Mouse (Mus musculus): ENCODE measurements around the gene Fam131b. TPM values are rescaled to one million over a fixed set of nuclear protein-coding genes. Genes with fewer than 3 reads are reported as not detected.

Fam131b gene
- polyA plus RNA-seq (2014; fragmentation: Nextera tagmentation; extraction: Ambion mirVana) = 6.9 and 7.1 TPM in 2 replicates

DNA sequence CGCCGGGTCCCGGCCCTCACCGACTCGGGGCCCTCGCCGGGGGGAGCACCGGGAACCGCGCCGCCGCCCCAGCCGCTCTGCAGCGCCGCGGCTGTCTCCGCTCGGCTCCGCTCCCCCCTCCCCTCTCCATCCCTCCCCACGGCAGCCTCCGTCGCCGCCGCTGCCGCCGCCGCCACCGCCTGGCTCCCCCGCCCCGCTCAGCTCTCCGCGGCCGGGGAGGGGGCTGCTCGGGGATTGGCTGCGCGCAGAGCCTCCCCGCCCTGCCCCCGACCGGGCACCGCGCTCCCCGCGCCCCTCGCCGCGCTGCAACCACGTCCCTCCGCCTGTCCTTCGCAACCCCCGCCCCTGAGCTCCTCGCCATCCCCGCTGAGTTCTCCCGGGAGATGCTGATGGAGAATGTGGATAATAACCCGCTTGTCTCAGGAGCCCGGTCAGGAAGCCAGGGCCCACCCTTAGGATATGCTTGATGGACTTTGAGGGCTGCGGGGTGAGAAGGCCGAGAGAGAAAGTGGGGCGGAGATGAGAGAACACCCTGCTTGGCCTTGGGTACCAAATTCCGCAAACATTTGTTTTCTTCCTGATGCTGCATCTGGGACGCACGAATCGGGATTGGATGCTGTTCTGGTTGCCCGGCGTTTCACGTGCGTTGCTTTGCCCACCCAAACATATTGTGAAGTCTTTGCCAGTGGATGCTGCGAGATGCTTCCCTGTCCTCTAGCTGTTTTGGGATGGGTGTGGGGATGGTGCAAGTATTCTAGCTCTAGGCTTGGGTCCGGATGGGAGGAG lies at the start of gene Fam131b:
Gene Fam131b, minus strand, starts transcription at position 162 of the 786 bp plus-strand sequence.
- peak within 1 kb of the TSS; percentile 84 for H3K27ac ChIP-seq (ENCODE audit: low read depth, low read length)
- H3K4me3 ChIP-seq (ENCODE audit: low read depth, low read length) = peak within 1 kb of the TSS; percentile 40
- ATAC-seq (ENCODE audit: low read depth) = peak; percentile 91
- H3K27me3 ChIP-seq (ENCODE audit: control insufficient read depth, insufficient read depth, low read length) = no peaks in the 10 kb centered on the region
- H3K9me3 ChIP-seq (ENCODE audit: control insufficient read depth, low read length) = no peaks in the 10 kb centered on the region
- H3K36me3 ChIP-seq (ENCODE audit: control insufficient read depth, insufficient read depth, low read length) = 0 out of 2 replicates have a peak, but pooled peaks cover 6% of the 10 kb centered on the region
- H3K9ac ChIP-seq (replicated peaks; ENCODE audit: low read depth, low read length) = peak within 1 kb of the TSS; percentile 71
- H3K4me2 ChIP-seq (ENCODE audit: low read depth, low read length) = peak within 1 kb of the TSS; percentile 69
- H3K4me1 ChIP-seq (ENCODE audit: control insufficient read depth, insufficient read depth, low read length) = no peaks in the 10 kb centered on the region; the same call in 1 of the 2 replicates
- WGBS = 2% methylated on average over 40 of the region's 68 CpGs

- Histone ChIP-seq H3K4me1 (ENCODE audit: control insufficient read depth, insufficient read depth, low read length) (0 out of 2 replicates have a peak, but pooled peaks cover 4% of the 10 kb centered on the region), H3K27ac (ENCODE audit: low read depth, low read length) (no peak overlapping the region), H3K9me3 (ENCODE audit: control insufficient read depth, low read length) (no peaks in the 10 kb centered on the region), H3K36me3 (ENCODE audit: control insufficient read depth, insufficient read depth, low read length) (no peaks in the 10 kb centered on the region), H3K27me3 (ENCODE audit: control insufficient read depth, insufficient read depth, low read length) (0 out of 2 replicates have a peak, but pooled peaks cover 5% of the 10 kb centered on the region), H3K4me2 (ENCODE audit: low read depth, low read length) (peak overlapping the region; percentile 96), H3K9ac (replicated peaks; ENCODE audit: low read depth, low read length) (no peak overlapping the region), H3K4me3 (ENCODE audit: low read depth, low read length) (no peak overlapping the region)
- ATAC-seq (ENCODE audit: low read depth) = 0 out of 2 replicates have a peak, but pooled peaks have one; percentile 8
- 43% methylated on average over 7 of the region's 7 CpGs for whole genome bisulfite sequencing
Observed at GRCm38 (mm10) chr6:42373669-42374430, 49.4 kb upstream of the Fam131b start.

DNA sequence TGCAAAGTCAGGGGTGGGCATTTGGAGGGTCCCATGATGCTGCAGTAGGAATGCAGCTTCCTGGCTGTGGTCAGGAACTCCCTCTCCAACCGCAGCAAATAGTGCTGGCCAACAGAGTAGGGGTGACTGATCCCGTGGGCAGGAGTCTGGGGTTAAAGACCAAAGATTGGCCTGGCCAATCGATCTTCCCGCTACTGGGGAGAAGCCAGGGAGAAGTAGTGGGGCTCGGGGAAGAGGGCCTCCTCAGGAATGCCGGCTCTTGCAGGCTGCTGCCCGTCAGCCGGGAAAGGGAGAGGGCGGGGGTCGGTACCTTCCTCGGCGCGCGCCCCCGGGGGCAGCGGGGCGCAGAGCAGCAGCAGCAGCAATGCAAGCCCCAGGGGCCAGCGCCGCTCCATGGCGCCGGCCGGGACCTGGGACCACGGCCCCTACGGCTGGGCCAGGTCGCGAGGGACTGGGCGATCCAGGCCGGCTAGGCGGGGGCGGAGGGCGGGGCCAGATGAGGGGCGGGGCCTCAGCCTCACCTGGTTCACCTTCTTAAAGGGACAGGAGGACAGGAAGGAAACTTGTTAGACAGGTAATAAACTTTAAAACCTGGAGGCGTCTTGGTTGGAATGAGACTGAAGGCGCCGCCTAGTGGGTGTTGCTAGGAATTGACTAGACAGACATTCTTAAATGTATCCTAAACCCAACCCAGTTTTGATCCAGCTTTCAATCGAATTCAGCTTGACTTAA lies 48.5 kb upstream of the Fam131b start, which contains the start of gene Epha1:
Gene Epha1, minus strand, starts transcription at position 453 of the 732 bp plus-strand sequence.
- Histone ChIP-seq H3K9me3 (ENCODE audit: control insufficient read depth, low read length) (no peaks in the 10 kb centered on the region), H3K36me3 (ENCODE audit: control insufficient read depth, insufficient read depth, low read length) (no peaks in the 10 kb centered on the region), H3K4me3 (ENCODE audit: low read depth, low read length) (peak within 1 kb of the TSS; percentile 39), H3K27ac (ENCODE audit: low read depth, low read length) (no peak within 1 kb of the TSS), H3K4me1 (ENCODE audit: control insufficient read depth, insufficient read depth, low read length) (0 out of 2 replicates have a peak, but pooled peaks cover 4% of the 10 kb centered on the region), H3K9ac (replicated peaks; ENCODE audit: low read depth, low read length) (peak within 1 kb of the TSS; percentile 47; the same call in 1 of the 2 replicates), H3K4me2 (ENCODE audit: low read depth, low read length) (peak within 1 kb of the TSS; percentile 96), H3K27me3 (ENCODE audit: control insufficient read depth, insufficient read depth, low read length) (0 out of 2 replicates have a peak, but pooled peaks cover 5% of the 10 kb centered on the region)
- peak; percentile 62 for ATAC-seq (ENCODE audit: low read depth)
- 0% methylated on average over 36 of the region's 36 CpGs for WGBS

DNA sequence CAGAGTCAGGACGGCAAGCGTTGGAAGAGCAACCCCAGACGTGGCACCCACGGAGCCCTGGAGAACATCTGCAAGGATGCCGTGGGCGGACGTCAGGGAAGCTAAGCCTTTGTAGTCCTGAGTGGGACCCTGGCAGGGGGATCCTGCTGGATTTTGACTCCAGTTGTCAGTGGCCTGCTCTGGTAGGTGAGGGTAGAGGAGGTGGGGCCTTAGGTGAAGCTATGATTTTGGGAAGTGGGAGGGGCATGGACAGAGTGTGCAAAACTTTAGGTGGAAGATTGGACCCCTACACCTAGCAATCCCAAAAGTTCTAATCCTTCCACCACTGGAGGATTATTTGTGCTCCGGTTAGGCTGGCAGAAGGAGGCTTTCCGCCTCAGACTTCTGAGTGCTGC lies 48.0 kb upstream of the Fam131b start:
- Histone ChIP-seq H3K36me3 (ENCODE audit: control insufficient read depth, insufficient read depth, low read length) (no peaks in the 10 kb centered on the region), H3K9me3 (ENCODE audit: control insufficient read depth, low read length) (no peaks in the 10 kb centered on the region), H3K4me3 (ENCODE audit: low read depth, low read length) (no peak overlapping the region), H3K9ac (replicated peaks; ENCODE audit: low read depth, low read length) (no peak overlapping the region), H3K27me3 (ENCODE audit: control insufficient read depth, insufficient read depth, low read length) (0 out of 2 replicates have a peak, but pooled peaks cover 5% of the 10 kb centered on the region), H3K27ac (ENCODE audit: low read depth, low read length) (no peak overlapping the region), H3K4me2 (ENCODE audit: low read depth, low read length) (no peak overlapping the region; the same call in 1 of the 2 replicates), H3K4me1 (ENCODE audit: control insufficient read depth, insufficient read depth, low read length) (0 out of 2 replicates have a peak, but pooled peaks cover 4% of the 10 kb centered on the region)
- WGBS = 14% methylated on average over 9 of the region's 9 CpGs
- ATAC-seq (ENCODE audit: low read depth) = no peak

- Histone ChIP-seq H3K9me3 (ENCODE audit: control insufficient read depth, low read length) (no peaks in the 10 kb centered on the region), H3K4me2 (ENCODE audit: low read depth, low read length) (no peak overlapping the region), H3K36me3 (ENCODE audit: control insufficient read depth, insufficient read depth, low read length) (no peaks in the 10 kb centered on the region), H3K4me1 (ENCODE audit: control insufficient read depth, insufficient read depth, low read length) (0 out of 2 replicates have a peak, but pooled peaks cover 4% of the 10 kb centered on the region), H3K27ac (ENCODE audit: low read depth, low read length) (no peak overlapping the region), H3K4me3 (ENCODE audit: low read depth, low read length) (no peak overlapping the region), H3K9ac (replicated peaks; ENCODE audit: low read depth, low read length) (no peak overlapping the region), H3K27me3 (ENCODE audit: control insufficient read depth, insufficient read depth, low read length) (0 out of 2 replicates have a peak, but pooled peaks cover 5% of the 10 kb centered on the region)
- WGBS = 5% methylated on average over 3 of the region's 3 CpGs
- peak; percentile 33; the same call in 1 of the 2 replicates for ATAC-seq (ENCODE audit: low read depth)
Observed at GRCm38 (mm10) chr6:42372001-42372400, 47.6 kb upstream of the Fam131b start.

DNA sequence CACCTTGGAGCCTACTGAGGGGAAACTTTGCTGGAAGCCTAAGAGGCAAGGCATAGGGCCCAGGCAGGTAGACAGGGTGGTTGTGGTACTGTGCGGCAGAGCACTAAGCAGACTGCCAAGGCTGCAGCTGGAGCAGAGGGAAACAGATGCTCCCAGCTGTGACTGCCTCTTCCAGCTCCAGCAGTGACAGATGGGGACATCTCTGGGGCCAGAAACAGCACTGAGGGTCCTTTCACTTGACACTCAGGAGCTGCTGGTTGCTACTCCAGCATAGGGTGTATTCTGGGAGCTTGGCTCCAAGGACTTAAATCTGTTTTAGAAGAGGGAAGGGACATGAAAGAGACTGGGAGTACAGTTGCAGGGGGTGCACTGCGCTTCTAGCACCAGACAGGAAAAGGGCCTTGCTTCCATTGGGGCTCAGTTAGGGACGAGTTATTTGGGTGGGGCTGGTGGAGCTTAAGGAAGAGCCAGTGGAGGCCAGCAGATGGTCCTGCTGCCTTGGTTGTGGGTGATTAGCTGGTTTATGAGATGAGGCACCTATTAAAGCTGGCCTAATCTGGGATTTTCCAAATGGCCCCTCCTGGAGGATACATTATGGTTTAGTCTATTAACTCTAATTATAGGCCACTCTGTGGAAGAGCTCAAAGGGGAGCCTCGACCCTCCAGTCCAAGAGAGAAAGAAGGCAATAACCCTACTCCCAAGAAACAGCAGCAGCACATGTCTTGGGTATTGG lies 46.4 kb upstream of the Fam131b start:
- no peak overlapping the region for H3K9ac ChIP-seq (replicated peaks; ENCODE audit: low read depth, low read length)
- no peak overlapping the region for H3K4me3 ChIP-seq (ENCODE audit: low read depth, low read length)
- H3K27me3 ChIP-seq (ENCODE audit: control insufficient read depth, insufficient read depth, low read length) = 0 out of 2 replicates have a peak, but pooled peaks cover 5% of the 10 kb centered on the region
- H3K27ac ChIP-seq (ENCODE audit: low read depth, low read length) = no peak overlapping the region
- ATAC-seq (ENCODE audit: low read depth) = no peak
- H3K9me3 ChIP-seq (ENCODE audit: control insufficient read depth, low read length) = no peaks in the 10 kb centered on the region
- H3K4me1 ChIP-seq (ENCODE audit: control insufficient read depth, insufficient read depth, low read length) = 0 out of 2 replicates have a peak, but pooled peaks cover 4% of the 10 kb centered on the region
- no peaks in the 10 kb centered on the region for H3K36me3 ChIP-seq (ENCODE audit: control insufficient read depth, insufficient read depth, low read length)
- WGBS = 28% methylated on average over 4 of the region's 4 CpGs
- no peak overlapping the region for H3K4me2 ChIP-seq (ENCODE audit: low read depth, low read length)

DNA sequence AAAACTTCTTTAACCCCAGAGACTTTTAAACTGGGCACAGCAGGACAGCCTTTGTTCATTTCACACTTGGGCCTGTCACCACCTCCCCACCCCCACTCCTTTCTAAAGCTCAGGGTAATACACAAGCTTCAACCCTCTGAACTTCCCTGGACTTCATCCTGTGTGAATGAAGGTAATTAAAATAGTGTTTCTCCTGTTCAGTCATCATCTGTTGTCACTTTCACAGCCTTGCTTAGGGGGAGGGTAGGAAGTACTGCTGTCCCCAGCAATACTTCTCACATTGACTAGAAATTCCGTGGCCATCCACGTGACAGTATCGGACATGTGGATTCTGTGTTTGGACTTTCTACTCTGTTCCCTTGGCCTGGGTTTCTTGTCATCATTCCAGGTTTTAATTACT lies 45.4 kb upstream of the Fam131b start:
- 0 out of 2 replicates have a peak, but pooled peaks cover 4% of the 10 kb centered on the region for H3K4me1 ChIP-seq (ENCODE audit: control insufficient read depth, insufficient read depth, low read length)
- H3K9me3 ChIP-seq (ENCODE audit: control insufficient read depth, low read length) = no peaks in the 10 kb centered on the region
- no peaks in the 10 kb centered on the region for H3K36me3 ChIP-seq (ENCODE audit: control insufficient read depth, insufficient read depth, low read length)
- no peak overlapping the region for H3K9ac ChIP-seq (replicated peaks; ENCODE audit: low read depth, low read length)
- H3K27ac ChIP-seq (ENCODE audit: low read depth, low read length) = no peak overlapping the region
- H3K4me2 ChIP-seq (ENCODE audit: low read depth, low read length) = no peak overlapping the region
- ATAC-seq (ENCODE audit: low read depth) = no peak
- H3K4me3 ChIP-seq (ENCODE audit: low read depth, low read length) = no peak overlapping the region
- H3K27me3 ChIP-seq (ENCODE audit: control insufficient read depth, insufficient read depth, low read length) = 0 out of 2 replicates have a peak, but pooled peaks cover 5% of the 10 kb centered on the region
- WGBS = 13% methylated on average over 3 of the region's 3 CpGs

DNA sequence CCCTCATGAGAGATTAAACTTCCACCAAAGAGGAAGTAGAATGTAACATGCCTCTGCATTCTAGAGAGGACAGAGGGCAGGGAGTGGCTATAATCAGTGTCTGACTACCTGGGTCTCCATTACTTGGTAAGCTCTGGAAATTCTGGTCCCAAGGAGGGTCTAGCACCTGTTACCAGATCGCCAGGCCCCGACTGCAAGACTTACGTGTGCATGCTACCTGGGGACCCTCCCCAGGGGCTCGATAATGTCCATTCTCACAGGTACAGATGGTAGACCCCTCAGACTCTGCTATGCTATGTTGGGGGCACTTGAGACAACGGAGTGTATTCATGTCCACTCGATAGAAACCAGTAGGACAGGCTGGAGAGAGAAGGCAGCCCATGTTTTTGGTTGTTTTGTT lies 40.8 kb upstream of the Fam131b start:
- H3K9me3 ChIP-seq (ENCODE audit: control insufficient read depth, low read length) = no peaks in the 10 kb centered on the region
- no peak for ATAC-seq (ENCODE audit: low read depth)
- no peak overlapping the region for H3K9ac ChIP-seq (replicated peaks; ENCODE audit: low read depth, low read length)
- WGBS = 91% methylated on average over 6 of the region's 6 CpGs
- no peaks in the 10 kb centered on the region for H3K36me3 ChIP-seq (ENCODE audit: control insufficient read depth, insufficient read depth, low read length)
- H3K4me2 ChIP-seq (ENCODE audit: low read depth, low read length) = no peak overlapping the region
- H3K4me1 ChIP-seq (ENCODE audit: control insufficient read depth, insufficient read depth, low read length) = no peaks in the 10 kb centered on the region
- no peak overlapping the region for H3K27ac ChIP-seq (ENCODE audit: low read depth, low read length)
- no peaks in the 10 kb centered on the region for H3K27me3 ChIP-seq (ENCODE audit: control insufficient read depth, insufficient read depth, low read length)
- H3K4me3 ChIP-seq (ENCODE audit: low read depth, low read length) = no peak overlapping the region

All from neural tube, embryonic 14.5 days (tissue).